Mouse (Mus musculus): ENCODE results near the gene Mvb12a.

DNA sequence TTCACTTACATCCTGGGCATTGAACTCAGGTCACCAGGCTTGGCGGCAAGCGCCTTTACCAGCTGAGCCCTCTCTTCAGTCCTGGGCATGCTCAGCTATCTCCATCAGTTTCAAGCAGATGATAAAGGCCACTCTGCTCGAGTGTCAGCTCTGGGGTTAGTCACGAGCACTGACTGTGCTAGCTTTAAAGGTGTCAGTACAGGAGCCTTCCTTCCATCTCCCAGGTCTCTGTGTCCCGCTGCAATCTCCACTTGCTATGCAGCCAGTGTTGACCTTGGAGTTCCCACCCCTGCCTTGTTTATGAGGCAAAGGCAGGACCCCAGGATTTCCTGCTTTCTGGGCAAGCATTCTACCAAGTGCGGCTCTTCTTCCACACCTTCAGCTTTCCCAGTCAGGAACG, 24.9 kb downstream of the Mvb12a start:
- TF ChIP-seq EP300 (IDR thresholded peaks at IDR 0.05; ENCODE audit: low read depth) (no peak), CTCF (IDR thresholded peaks at IDR 0.05; ENCODE audit: low read depth) (no peak)

Data from heart, postnatal 0 days (tissue).